Mouse (Mus musculus): Measurements from ENCODE around the gene Ddx5. TPM values are rescaled to one million over a fixed set of nuclear protein-coding genes. Genes with fewer than 3 reads are reported as not detected.
"Not testable (repeated sequence)": the region's sequence is repeated elsewhere in the genome, so short reads cannot be mapped to it uniquely, and the experiment has no call there.

The Ddx5 gene
- total and polyA plus RNA-seq, 3 experiments, result 864 to 2,578 (median 866) TPM

DNA sequence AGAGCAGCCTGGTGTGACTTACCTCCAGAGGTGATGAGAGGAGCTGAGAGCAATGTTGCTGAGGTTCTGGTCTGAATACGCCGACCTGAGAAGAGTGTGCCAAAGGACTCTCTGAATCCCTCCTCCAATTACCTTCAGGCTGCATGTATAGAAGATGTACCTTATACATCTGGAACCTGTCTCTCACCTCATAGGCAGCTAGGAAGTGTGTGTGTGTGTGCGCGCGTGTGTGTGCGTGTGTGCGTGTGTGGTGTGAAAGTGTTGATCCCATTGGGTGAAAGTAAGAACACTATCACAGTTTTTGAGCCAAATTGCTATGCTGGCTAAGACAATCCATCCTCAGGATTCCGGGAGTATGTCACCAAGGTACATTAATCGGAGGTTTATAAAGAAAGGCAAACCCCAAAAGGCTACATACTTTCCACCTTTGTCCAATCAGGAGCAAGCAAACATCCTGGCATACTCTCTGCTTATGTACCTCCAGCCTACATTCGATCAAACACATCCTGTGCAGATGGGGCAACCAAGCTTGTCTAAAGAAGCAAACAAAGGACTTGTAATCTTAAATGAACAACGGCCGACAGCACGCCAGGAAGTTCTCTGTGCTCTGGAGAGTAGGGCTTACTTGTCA, 38.7 kb downstream of the Ddx5 start, which contains the start of gene Pecam1:
Gene Pecam1 (minus strand): TSS at position 508 of the 631 bp plus-strand sequence.
- Histone ChIP-seq H3K36me3 (replicated peaks) (no peaks in the 10 kb centered on the region), H3K9me3 (replicated peaks) (no peaks in the 10 kb centered on the region), H3K4me3 (ENCODE audit: low read depth, low read length) (no peak within 1 kb of the TSS), H3K4me1 (ENCODE audit: insufficient read depth, low read depth, low read length) (peaks cover 14% of the 10 kb centered on the region), H3K27me3 (ENCODE audit: insufficient read depth, low read length) (peaks cover 19% of the 10 kb centered on the region)
- TF ChIP-seq POLR2AphosphoS5 (IDR thresholded peaks at IDR 0.05; ENCODE audit: insufficient replicate concordance, low read depth, low read length) (no peak), TAL1 (conservative IDR thresholded peaks at IDR 0.05; ENCODE audit: low read depth, low read length) (no peak), CTCF (IDR thresholded peaks at IDR 0.05; ENCODE audit: low read depth, low read length) (no peak), GATA2 (IDR thresholded peaks at IDR 0.05; ENCODE audit: borderline replicate concordance, low read depth, low read length) (no peak), GATA1 (IDR thresholded peaks at IDR 0.05; ENCODE audit: borderline replicate concordance, low read length) (no peak)
- ATAC-seq (ENCODE audit: extremely low read depth, insufficient number of reproducible peaks, low FRiP score, poor library complexity, severe bottlenecking) (no peak), DNase-seq (ENCODE audit: low spot score) (no peak)

GRCm38 (mm10) chr11:106749557-106750120, 39.3 kb downstream of the Ddx5 start:
- not testable (repeated sequence) for H3K4me3 ChIP-seq (ENCODE audit: low read depth, low read length); ATAC-seq (ENCODE audit: extremely low read depth, insufficient number of reproducible peaks, low FRiP score, poor library complexity, severe bottlenecking); H3K9me3 ChIP-seq (replicated peaks); DNase-seq (ENCODE audit: low spot score); H3K36me3 ChIP-seq (replicated peaks)
- H3K4me1 ChIP-seq (ENCODE audit: insufficient read depth, low read depth, low read length), result peaks cover 14% of the 10 kb centered on the region
- peaks cover 19% of the 10 kb centered on the region for H3K27me3 ChIP-seq (ENCODE audit: insufficient read depth, low read length)

DNA sequence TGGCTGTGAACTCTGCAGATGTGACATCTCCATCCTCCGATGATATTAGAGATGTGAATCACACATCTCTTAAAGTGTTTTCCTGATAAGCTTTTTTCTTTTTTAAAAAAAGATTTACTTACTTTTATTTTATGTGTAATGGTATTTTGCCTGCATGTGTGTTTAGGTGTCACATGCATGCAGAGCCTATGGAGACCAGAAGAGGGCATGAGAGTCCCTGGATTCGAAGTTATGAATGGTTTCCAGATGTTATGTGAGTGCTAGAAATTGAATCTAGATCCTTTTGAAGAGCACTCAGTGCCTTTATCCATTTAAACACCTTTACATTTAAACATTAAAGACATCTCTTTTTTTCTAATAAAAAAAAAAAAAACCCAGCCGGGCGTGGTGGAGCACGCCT, 44.0 kb downstream of the Ddx5 start:
- Histone ChIP-seq H3K36me3 (replicated peaks) (no peaks in the 10 kb centered on the region), H3K4me1 (ENCODE audit: insufficient read depth, low read depth, low read length) (peaks cover under 1% of the 10 kb centered on the region; the same call in 1 of the 2 replicates), H3K4me3 (ENCODE audit: low read depth, low read length) (no peak overlapping the region), H3K27me3 (ENCODE audit: insufficient read depth, low read length) (peaks cover 15% of the 10 kb centered on the region), H3K9me3 (replicated peaks) (no peaks in the 10 kb centered on the region)
- no peak for TF ChIP-seq TAL1 (conservative IDR thresholded peaks at IDR 0.05; ENCODE audit: low read depth, low read length)
- no peak for TF ChIP-seq GATA1 (IDR thresholded peaks at IDR 0.05; ENCODE audit: borderline replicate concordance, low read length)
- TF ChIP-seq POLR2AphosphoS5 (IDR thresholded peaks at IDR 0.05; ENCODE audit: insufficient replicate concordance, low read depth, low read length), result no peak
- no peak for TF ChIP-seq CTCF (IDR thresholded peaks at IDR 0.05; ENCODE audit: low read depth, low read length)
- no peak for TF ChIP-seq GATA2 (IDR thresholded peaks at IDR 0.05; ENCODE audit: borderline replicate concordance, low read depth, low read length)
- ATAC-seq (ENCODE audit: extremely low read depth, insufficient number of reproducible peaks, low FRiP score, poor library complexity, severe bottlenecking) (no peak), DNase-seq (ENCODE audit: low spot score) (no peak)

- no peak for ATAC-seq (ENCODE audit: extremely low read depth, insufficient number of reproducible peaks, low FRiP score, poor library complexity, severe bottlenecking)
- DNase-seq (ENCODE audit: low spot score), result no peak
These were observed 46.6 kb downstream of the Ddx5 start for GRCm38 (mm10) chr11:106742388-106742841.

DNA sequence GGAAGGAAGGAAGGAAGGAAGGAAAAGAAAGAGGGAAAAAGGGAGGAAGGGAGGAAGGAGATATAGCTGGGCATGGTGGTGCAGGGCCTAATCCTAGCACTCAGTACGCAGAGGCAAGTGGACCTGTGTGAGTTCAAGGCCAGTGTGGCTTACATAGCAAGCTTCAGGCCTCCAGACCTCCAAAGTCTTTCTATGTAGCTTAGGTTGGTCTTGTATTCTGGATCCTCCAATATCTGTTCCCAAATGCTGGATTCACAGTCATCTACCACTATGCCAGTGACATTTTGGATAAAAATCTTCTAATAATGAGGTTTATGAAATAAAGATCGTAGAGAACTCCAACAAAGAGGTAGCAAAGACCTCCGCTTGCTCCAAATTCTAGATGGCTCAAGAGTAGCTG, 47.2 kb downstream of the Ddx5 start:
- Histone ChIP-seq H3K36me3 (replicated peaks) (no peaks in the 10 kb centered on the region), H3K4me1 (ENCODE audit: insufficient read depth, low read depth, low read length) (no peaks in the 10 kb centered on the region; the same call in 1 of the 2 replicates), H3K9me3 (replicated peaks) (no peaks in the 10 kb centered on the region), H3K4me3 (ENCODE audit: low read depth, low read length) (no peak overlapping the region), H3K27me3 (ENCODE audit: insufficient read depth, low read length) (peaks cover 22% of the 10 kb centered on the region)
- DNase-seq (ENCODE audit: low spot score) (no peak), ATAC-seq (ENCODE audit: extremely low read depth, insufficient number of reproducible peaks, low FRiP score, poor library complexity, severe bottlenecking) (no peak)
- TF ChIP-seq TAL1 (conservative IDR thresholded peaks at IDR 0.05; ENCODE audit: low read depth, low read length) (no peak), CTCF (IDR thresholded peaks at IDR 0.05; ENCODE audit: low read depth, low read length) (no peak), POLR2AphosphoS5 (IDR thresholded peaks at IDR 0.05; ENCODE audit: insufficient replicate concordance, low read depth, low read length) (no peak), GATA1 (IDR thresholded peaks at IDR 0.05; ENCODE audit: borderline replicate concordance, low read length) (no peak), GATA2 (IDR thresholded peaks at IDR 0.05; ENCODE audit: borderline replicate concordance, low read depth, low read length) (no peak)

More at GRCm38 (mm10) chr11:106742388-106742841, 46.6 kb downstream of the Ddx5 start:
- Histone ChIP-seq H3K4me3 (ENCODE audit: low read depth, low read length) (no peak overlapping the region), H3K9me3 (replicated peaks) (no peaks in the 10 kb centered on the region), H3K36me3 (replicated peaks) (no peaks in the 10 kb centered on the region), H3K4me1 (ENCODE audit: insufficient read depth, low read depth, low read length) (no peaks in the 10 kb centered on the region; the same call in 1 of the 2 replicates), H3K27me3 (ENCODE audit: insufficient read depth, low read length) (peaks cover 18% of the 10 kb centered on the region)
- TF ChIP-seq GATA1 (IDR thresholded peaks at IDR 0.05; ENCODE audit: borderline replicate concordance, low read length) (no peak), GATA2 (IDR thresholded peaks at IDR 0.05; ENCODE audit: borderline replicate concordance, low read depth, low read length) (no peak), POLR2AphosphoS5 (IDR thresholded peaks at IDR 0.05; ENCODE audit: insufficient replicate concordance, low read depth, low read length) (no peak), CTCF (IDR thresholded peaks at IDR 0.05; ENCODE audit: low read depth, low read length) (no peak), TAL1 (conservative IDR thresholded peaks at IDR 0.05; ENCODE audit: low read depth, low read length) (no peak)

GRCm38 (mm10) chr11:106741232-106741631, 47.8 kb downstream of the Ddx5 start:
- peaks cover 27% of the 10 kb centered on the region for H3K27me3 ChIP-seq (ENCODE audit: insufficient read depth, low read length)
- H3K9me3 ChIP-seq (replicated peaks), result no peaks in the 10 kb centered on the region
- TF ChIP-seq TAL1 (conservative IDR thresholded peaks at IDR 0.05; ENCODE audit: low read depth, low read length) (no peak), POLR2AphosphoS5 (IDR thresholded peaks at IDR 0.05; ENCODE audit: insufficient replicate concordance, low read depth, low read length) (no peak), CTCF (IDR thresholded peaks at IDR 0.05; ENCODE audit: low read depth, low read length) (no peak), GATA1 (IDR thresholded peaks at IDR 0.05; ENCODE audit: borderline replicate concordance, low read length) (no peak), GATA2 (IDR thresholded peaks at IDR 0.05; ENCODE audit: borderline replicate concordance, low read depth, low read length) (no peak)
- no peak overlapping the region for H3K4me3 ChIP-seq (ENCODE audit: low read depth, low read length)
- ATAC-seq (ENCODE audit: extremely low read depth, insufficient number of reproducible peaks, low FRiP score, poor library complexity, severe bottlenecking) (no peak), DNase-seq (ENCODE audit: low spot score) (no peak)
- H3K36me3 ChIP-seq (replicated peaks), result no peaks in the 10 kb centered on the region
- no peaks in the 10 kb centered on the region; the same call in 1 of the 2 replicates for H3K4me1 ChIP-seq (ENCODE audit: insufficient read depth, low read depth, low read length)

GRCm38 (mm10) chr11:106740724-106741123, 48.3 kb downstream of the Ddx5 start:
- not testable (repeated sequence) for H3K9me3 ChIP-seq (replicated peaks); ATAC-seq (ENCODE audit: extremely low read depth, insufficient number of reproducible peaks, low FRiP score, poor library complexity, severe bottlenecking)
- H3K27me3 ChIP-seq (ENCODE audit: insufficient read depth, low read length), result peaks cover 27% of the 10 kb centered on the region

More at GRCm38 (mm10) chr11:106740724-106741123, 48.3 kb downstream of the Ddx5 start:
- H3K36me3 ChIP-seq (replicated peaks); H3K4me1 ChIP-seq (ENCODE audit: insufficient read depth, low read depth, low read length); DNase-seq (ENCODE audit: low spot score); H3K4me3 ChIP-seq (ENCODE audit: low read depth, low read length): not testable (repeated sequence)

Data from G1E (cell line).